Mouse (Mus musculus) ovary, postnatal 36 days (tissue): ENCODE data around the gene Ctsh.
A peak's percentile ranks its signal among the peaks of the same experiment; 100 is the strongest.
"Not testable (repeated sequence)": the region's sequence is repeated elsewhere in the genome, so short reads cannot be mapped to it uniquely, and the experiment has no call there.

Experiments used
- DNase-seq: peaks from one replicate; pipeline ENCODE4 v3.0.0; 2022; ENCODE audit warnings: low spot score, mixed read lengths

Gene Ctsh

GRCm38 (mm10) chr9:90053852-90054251 lies at the start of gene Ctsh:
Gene Ctsh, plus strand, starts transcription at chr9:90054152.
- DNase-seq, result no peak

DNA sequence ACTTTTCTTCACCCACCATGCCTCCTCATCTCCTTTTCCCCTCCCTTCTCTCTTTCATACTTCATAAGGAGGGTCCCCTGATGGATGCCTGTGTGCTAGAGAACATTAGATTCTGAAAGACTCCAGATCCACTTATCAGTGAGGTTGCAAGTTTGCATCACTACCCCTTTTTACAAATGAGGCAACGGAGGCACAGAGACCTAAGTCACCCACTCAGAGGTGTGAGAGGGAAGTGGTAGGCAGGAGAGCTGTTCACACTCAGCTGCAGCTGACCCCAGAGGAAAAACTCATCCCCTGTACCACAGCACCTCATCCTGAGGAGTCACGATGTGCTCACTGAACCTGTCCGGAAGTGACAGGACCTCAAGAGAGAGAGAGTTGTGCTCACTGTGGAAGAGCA lies 47.5 kb upstream of the Ctsh start:
- DNase-seq, result no peak

DNA sequence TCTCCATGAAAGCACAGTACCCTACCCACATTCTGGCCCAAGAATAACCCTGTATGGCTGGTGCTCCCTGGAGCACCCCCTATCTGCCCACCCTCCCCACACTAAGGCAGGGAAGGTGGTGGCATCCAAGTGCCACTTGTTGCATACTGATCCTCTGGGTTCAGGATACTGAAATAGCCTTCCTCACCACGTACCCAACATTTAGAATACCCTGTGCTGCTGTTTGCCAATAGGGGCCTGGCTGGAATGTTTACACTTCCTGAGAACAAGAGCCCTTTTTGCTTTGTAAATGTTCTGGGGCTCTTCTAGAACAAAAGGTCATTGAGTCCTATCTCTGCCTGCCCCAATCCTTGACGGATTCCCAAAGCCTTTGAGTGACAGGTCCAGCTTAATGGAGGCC lies 46.9 kb upstream of the Ctsh start:
- no peak for DNase-seq

DNA sequence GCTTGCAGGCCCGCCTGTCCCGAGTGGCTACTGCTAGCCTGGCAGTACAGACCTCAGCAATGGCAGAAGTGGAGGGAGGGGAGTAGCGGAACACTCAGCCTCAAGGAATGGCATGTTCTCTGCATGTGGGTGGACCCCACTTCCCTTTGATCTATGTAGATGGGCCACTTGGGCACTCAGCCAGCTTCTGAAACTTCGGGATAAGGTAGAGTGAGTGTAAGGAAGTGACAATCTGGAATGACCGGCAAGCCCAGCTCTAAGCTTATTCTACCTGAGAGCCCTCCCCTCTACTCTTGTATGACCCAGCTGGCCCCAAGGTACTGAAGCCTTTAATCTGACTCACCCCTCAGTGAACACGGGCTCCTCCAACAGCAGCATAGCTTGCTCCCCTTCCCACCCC lies 45.8 kb upstream of the Ctsh start:
- DNase-seq, result no peak

DNA sequence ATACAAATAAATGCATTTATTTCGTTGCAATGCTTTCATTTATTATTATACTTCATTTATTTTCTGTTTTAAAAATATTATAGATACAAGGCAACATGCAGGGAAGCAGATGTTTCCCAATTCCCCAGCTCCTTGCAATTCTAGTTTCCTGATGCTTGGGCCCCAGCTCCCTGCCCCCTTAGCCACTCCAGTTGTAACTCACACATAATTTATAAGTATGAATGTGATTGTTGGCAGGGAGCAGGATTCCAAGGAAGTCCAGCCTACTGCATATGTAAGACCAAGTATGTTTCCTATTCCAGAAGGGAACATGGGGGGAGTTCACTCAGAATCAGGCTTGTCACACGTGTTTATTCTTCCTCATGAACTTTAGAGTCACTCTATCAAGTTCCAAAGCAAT lies 42.1 kb upstream of the Ctsh start:
- no peak for DNase-seq

GRCm38 (mm10) chr9:90014649-90015048 lies 39.3 kb upstream of the Ctsh start:
- no peak for DNase-seq

DNA sequence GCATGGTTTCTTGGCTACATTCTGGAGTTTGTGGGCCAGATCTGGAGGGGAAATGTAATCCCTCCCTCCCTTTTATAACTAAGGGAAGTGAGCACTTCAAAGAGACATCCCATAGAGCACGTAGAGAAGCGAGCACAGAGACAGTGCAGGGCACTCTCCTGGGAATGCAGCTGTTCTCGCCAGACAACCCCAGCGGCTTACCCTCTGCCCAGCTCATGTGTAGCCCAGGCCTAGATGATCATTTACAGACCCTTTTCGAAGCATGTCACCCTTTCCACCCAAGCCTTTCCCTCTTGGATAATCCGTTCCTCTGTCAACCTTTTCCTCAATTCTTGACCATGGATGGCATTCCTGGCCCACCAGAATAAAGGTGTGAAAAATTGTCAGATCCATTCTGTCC lies 37.7 kb upstream of the Ctsh start:
- DNase-seq, result no peak

DNA sequence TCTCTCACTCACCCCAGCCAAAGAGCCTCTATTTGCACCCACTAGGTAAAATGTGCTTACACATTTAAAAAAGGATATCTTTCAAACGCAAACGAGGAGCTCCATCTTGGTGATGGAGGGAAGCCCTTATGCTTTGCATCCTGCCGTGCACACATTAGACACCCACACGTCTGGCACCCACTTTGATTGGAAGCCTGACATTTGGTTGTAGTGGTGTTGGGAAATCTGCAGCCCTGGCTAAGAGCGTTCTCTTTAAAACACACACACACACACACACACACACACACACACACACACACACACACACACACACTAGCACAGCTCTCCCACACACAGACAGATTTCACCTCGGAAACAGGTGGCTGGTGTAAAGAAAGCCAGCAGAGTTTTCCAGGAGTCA lies 33.1 kb upstream of the Ctsh start:
- DNase-seq, result no peak

DNA sequence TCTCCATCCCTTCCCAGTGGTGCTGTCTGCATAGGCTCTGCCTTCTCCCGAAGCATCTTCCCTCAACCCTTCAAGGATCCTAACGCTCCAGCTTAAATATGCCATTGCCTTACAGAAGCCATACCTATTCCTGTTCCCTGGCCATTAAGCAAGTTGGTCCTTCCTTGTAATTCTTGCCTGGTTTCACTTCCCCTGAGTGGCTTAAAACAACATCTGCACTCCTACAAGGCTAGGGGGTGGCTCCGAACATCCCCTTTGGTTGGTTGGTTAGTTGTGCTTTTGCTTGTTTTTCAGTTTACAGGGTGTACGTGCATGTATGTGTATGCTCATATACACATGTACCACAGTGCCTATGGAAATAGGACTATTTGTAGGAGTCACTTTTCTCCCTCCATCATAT lies 32.5 kb upstream of the Ctsh start:
- DNase-seq, result no peak

GRCm38 (mm10) chr9:90027709-90028108 lies 26.2 kb upstream of the Ctsh start:
- DNase-seq, result no peak

DNA sequence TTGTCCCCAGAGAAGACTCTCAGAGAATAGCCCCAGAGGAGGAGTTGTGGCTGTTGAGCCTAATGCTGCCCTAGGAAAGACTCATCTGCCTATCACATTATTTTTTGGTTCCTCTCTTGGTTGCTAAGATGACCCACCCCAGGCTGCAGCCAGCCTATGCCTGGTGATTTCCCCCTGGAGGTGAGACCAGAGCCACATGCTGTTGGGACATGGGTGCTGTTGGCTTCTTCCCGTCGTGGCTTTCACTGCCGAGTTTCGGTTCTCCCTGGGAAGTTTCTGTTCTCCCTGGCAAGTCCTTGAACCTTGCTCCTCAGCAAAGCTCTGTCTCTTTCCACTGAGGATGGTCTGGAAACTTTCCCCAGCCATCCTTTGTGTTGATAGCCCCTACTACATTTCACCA lies 20.0 kb upstream of the Ctsh start:
- no peak for DNase-seq

DNA sequence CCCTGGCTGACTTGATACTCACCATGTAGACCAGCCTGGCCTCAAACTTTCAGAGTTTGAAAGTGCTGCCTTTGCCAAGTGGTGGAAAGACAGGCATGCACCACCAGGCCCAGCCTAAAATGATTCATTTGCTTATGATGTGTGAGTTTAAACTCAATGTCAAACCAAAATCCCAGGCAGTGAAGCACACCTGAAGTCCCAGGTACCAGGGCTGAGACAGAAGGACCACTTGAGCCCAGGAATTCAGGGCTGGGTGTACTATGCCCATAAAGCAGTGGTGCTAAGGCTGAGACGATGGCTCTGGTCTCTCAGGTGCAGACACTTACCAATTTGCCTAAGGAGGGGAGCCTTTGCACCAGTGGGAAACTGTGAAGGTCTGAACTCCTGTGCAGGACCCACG lies 18.8 kb upstream of the Ctsh start:
- no peak for DNase-seq

GRCm38 (mm10) chr9:90035794-90036193 lies 18.2 kb upstream of the Ctsh start:
- DNase-seq, result no peak

GRCm38 (mm10) chr9:90036313-90036712 lies 17.6 kb upstream of the Ctsh start:
- no peak for DNase-seq

DNA sequence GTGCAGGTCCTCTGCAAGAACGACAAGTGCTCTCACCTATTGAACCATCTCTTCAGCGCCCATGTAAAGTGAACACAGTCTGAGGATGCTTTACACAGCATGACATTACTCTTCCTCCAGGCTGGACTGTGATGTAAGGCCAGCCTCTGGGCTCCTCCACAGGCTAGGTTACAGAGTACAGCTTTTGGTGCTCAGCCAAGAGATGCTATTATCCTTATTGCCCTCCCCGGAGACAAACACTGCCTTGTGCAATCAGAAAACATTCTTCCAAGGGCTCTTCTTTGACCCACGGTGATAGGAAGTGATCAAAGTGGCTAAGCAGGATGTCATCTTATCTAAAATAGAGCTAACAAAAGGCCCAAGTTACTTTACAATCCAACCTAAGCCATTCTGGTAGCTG lies 15.4 kb upstream of the Ctsh start:
- DNase-seq, result no peak

GRCm38 (mm10) chr9:90040916-90041315 lies 13.0 kb upstream of the Ctsh start:
- DNase-seq, result no peak

DNA sequence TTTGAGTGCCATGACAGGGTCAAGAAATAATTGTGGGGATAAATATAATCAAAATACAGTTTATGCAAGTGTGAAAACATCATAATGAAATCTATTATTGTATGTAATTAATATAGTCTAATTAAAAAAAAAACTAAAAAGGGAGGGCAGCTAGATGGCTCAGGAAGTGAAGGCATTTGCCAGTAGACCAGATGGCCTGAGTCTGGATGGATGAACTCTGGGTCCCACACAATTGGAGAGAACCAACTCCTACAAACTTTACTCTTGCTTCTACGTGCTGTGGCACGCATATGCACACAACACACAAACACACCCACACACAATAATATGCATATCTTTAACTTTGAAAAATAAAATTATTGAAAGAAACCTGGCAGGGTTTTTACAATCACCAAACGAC lies 12.4 kb upstream of the Ctsh start:
- no peak for DNase-seq

DNA sequence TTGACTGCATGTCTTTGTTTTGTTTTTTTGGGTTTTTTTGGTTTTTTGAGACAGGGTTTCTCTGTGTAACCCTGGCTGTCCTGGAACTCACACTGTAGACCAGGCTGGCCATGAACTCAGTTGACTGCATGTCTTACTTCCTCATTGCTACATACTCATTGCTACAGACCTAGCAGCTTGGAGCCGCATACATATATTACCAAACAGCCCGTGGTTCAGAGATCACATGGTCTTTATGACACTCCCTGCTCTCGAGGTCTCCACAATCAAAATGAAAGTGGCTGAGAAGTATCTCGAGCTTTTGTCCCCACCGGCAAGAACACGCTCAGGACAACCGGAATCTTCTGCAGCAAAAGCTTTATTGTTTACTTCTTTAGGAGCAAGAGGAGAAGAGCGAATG lies 11.0 kb upstream of the Ctsh start:
- not testable (repeated sequence) for DNase-seq

- no peak for DNase-seq
Observed at GRCm38 (mm10) chr9:90045191-90045590, 8.8 kb upstream of the Ctsh start.

GRCm38 (mm10) chr9:90047937-90048627 lies 5.9 kb upstream of the Ctsh start:
- no peak for DNase-seq

- DNase-seq, result peak; percentile 74
Observed at GRCm38 (mm10) chr9:90054371-90055145, 606 bp downstream of the Ctsh start.

DNA sequence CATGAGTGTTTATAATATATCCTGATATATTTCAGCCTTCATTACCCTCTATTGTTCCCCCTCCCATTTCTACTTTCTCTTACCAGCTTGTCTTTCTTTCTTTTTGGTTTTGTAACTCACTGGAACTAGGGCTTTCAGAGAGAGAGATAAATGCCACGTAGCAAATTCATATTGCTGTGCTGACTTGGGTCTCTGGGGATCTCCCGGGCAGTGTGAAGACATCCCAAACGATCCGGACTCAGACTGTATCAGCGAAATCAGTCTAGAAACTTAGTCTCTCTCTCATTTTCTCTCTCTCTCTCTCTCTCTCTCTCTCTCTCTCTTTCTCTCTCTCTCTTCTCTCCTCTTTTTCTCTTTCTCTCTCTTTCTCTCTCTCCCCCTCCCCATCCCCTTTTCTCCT lies 1.5 kb downstream of the Ctsh start:
- DNase-seq, result no peak

DNA sequence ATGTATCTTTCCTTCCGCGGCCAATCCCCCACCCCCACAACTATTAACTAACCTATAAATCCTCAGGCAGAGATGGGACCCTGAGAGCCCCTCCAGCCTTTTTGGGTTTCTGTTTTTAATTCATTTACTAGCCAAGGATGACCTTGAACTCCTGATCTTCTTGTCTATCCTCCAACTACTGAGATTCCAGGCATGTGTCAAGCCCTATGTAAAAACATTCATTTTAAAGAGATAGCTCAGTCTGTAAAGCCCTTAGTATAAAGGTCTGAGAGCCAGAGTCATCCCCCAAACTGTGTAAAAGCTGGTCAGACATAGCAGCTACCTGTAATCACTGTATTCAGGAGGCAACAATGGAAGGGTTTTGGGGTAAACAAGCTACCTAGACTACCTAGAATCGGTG lies 2.0 kb downstream of the Ctsh start:
- DNase-seq, result no peak

DNA sequence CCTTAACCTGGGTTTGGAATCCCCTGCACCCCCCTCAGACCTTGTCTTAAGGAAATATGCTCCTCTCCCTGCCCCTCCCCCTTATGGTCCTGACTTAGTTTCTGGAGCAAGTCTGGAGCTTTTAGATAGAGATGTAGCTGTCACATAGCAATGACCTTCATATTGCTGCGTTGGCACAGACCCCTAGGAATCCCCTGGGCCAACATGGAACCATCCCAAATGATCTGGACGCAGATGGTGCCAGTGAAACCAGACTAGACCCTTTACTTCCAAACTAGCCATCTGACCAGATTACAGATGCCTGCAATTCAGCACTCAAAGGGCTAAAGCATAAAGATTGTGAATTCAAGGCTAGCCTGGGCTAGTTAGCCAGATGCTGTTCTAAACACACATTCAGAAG lies 2.8 kb downstream of the Ctsh start:
- no peak for DNase-seq
